Mouse (Mus musculus): ENCODE measurements around the gene G6pc.
A peak's percentile ranks its signal among the peaks of the same experiment; 100 is the strongest.

Gene G6pc

DNA sequence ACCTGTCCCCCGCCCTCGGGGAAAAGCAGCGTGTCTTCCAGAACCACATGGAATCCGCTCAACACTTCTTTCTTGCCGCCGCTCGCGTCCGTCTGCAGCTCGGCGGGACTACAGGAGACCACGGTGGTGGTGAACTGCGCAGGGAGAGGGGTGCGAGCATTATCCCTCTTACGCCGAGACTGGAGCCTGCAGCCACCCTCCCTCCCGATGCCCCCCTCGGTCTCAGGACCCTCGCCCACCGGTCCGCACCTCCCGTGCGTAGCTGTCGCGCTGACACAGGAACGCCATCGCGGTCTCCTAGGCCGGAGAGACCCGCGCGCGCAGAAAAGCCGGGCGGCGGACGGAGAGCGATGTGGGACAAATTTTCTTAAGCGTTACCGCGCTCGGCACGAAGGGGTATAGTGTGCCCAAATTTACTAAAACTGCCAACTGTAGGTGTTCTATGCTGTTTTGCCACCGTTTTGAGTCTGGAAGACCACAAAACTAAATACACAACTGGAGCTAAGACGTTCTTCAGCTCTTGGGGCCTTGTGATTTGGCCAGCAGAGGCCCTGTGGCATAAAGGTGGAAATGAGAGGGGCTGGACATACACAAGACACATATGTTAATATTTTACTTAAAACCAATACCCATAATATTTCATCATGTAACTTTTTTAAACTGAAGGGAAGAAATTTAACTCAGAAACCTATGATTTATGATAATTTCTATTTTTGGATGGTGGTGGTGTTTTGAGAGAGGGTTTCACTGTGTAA, 49.9 kb downstream of the G6pc start, which contains the start of gene Aarsd1:
Aarsd1 (minus strand) TSS at position 515 of the 755 bp plus-strand sequence.
- Histone ChIP-seq H3K27me3 (ENCODE audit: insufficient read depth, low read length) (no peaks in the 10 kb centered on the region), H3K36me3 (ENCODE audit: insufficient read depth, low read length) (peaks cover 29% of the 10 kb centered on the region), H3K4me1 (replicated peaks; ENCODE audit: low read depth, low read length) (peaks cover 41% of the 10 kb centered on the region), H3K4me3 (replicated peaks; ENCODE audit: low read length) (peak within 1 kb of the TSS; percentile 93), H3K9me3 (ENCODE audit: low read length) (no peaks in the 10 kb centered on the region)
- TF ChIP-seq NANOG (IDR thresholded peaks at IDR 0.05; ENCODE audit: borderline replicate concordance, low read length): no peak
- no peak for TF ChIP-seq POU5F1 (IDR thresholded peaks at IDR 0.05; ENCODE audit: borderline replicate concordance, low read length)
- TF ChIP-seq CTCF (conservative IDR thresholded peaks at IDR 0.05; ENCODE audit: low read length): no peak

DNA sequence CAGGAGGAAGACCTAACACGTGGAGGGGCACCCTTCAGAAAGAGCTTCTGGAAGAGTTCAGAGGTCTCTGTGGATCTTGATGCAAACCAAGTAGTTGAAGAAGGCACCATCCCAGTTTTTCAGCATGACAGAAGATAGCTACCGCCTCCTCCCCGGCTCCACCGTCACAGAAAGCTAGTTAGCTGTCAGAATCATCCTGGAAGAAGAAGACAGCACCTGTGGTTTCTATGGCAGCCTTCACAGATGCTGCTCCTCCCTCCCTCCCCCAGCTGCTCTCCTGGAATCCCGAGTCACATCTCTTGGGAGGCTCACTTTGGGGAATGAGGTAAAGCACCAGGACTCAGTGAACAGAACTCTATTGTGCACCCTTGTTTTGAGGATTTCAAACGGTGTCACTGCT, 51.6 kb downstream of the G6pc start:
- Histone ChIP-seq H3K36me3 (ENCODE audit: insufficient read depth, low read length) (peaks cover 12% of the 10 kb centered on the region), H3K4me3 (replicated peaks; ENCODE audit: low read length) (no peak overlapping the region), H3K4me1 (replicated peaks; ENCODE audit: low read depth, low read length) (peaks cover 48% of the 10 kb centered on the region), H3K9me3 (ENCODE audit: low read length) (no peaks in the 10 kb centered on the region), H3K27me3 (ENCODE audit: insufficient read depth, low read length) (no peaks in the 10 kb centered on the region)
- TF ChIP-seq CTCF (conservative IDR thresholded peaks at IDR 0.05; ENCODE audit: low read length) (no peak), POU5F1 (IDR thresholded peaks at IDR 0.05; ENCODE audit: borderline replicate concordance, low read length) (no peak), NANOG (IDR thresholded peaks at IDR 0.05; ENCODE audit: borderline replicate concordance, low read length) (no peak)

DNA sequence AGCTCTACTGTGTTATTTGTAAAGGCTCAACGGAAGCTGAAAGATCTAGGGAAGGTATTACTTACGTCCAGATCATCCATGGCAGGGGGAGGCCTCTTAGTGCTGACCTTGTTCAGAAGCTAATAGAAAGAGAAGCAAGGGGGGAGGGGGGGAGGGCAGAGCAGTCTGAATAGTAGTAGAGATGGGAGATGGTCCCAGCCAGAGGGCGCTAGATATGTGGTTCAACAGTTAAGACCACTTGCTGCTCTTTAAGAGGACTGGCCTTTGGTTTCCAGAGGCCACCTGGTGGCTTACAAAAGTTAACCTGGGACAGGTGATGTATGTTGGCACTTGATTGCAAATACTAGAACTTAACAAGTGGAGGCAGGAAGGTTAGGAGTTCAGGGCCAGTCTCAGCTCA, 52.2 kb downstream of the G6pc start:
- TF ChIP-seq NANOG (IDR thresholded peaks at IDR 0.05; ENCODE audit: borderline replicate concordance, low read length) (no peak), CTCF (conservative IDR thresholded peaks at IDR 0.05; ENCODE audit: low read length) (no peak; the same call in 1 of the 2 replicates), POU5F1 (IDR thresholded peaks at IDR 0.05; ENCODE audit: borderline replicate concordance, low read length) (no peak)
- H3K4me1 ChIP-seq (replicated peaks; ENCODE audit: low read depth, low read length): peaks cover 54% of the 10 kb centered on the region
- H3K4me3 ChIP-seq (replicated peaks; ENCODE audit: low read length): no peak overlapping the region
- H3K36me3 ChIP-seq (ENCODE audit: insufficient read depth, low read length): peaks cover 9% of the 10 kb centered on the region; the same call in 1 of the 2 replicates
- H3K9me3 ChIP-seq (ENCODE audit: low read length): no peaks in the 10 kb centered on the region
- H3K27me3 ChIP-seq (ENCODE audit: insufficient read depth, low read length): no peaks in the 10 kb centered on the region

DNA sequence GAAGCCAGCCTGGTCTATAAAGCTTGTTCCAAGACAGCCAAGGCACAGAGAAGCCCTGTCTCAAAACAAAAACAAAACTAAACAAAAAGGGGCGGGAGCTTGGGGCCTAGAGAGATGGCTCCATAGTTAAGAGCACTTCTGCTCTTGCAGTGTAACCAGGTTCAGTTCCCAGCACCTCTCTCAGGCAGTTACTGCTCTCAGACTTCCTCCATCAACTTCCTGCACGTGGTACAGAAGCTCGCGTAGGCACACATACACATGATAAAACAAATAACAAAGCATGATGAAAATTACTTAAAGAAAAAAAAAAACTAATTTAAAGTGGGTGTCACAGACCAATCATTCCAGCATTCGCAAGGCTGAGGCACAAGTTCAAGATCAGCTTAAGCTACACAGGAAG, 52.8 kb downstream of the G6pc start:
- no peaks in the 10 kb centered on the region for H3K9me3 ChIP-seq (ENCODE audit: low read length)
- peaks cover 55% of the 10 kb centered on the region for H3K4me1 ChIP-seq (replicated peaks; ENCODE audit: low read depth, low read length)
- peaks cover 3% of the 10 kb centered on the region; the same call in 1 of the 2 replicates for H3K36me3 ChIP-seq (ENCODE audit: insufficient read depth, low read length)
- H3K4me3 ChIP-seq (replicated peaks; ENCODE audit: low read length): no peak overlapping the region
- TF ChIP-seq POU5F1 (IDR thresholded peaks at IDR 0.05; ENCODE audit: borderline replicate concordance, low read length) (no peak), CTCF (conservative IDR thresholded peaks at IDR 0.05; ENCODE audit: low read length) (no peak)
- H3K27me3 ChIP-seq (ENCODE audit: insufficient read depth, low read length): no peaks in the 10 kb centered on the region

DNA sequence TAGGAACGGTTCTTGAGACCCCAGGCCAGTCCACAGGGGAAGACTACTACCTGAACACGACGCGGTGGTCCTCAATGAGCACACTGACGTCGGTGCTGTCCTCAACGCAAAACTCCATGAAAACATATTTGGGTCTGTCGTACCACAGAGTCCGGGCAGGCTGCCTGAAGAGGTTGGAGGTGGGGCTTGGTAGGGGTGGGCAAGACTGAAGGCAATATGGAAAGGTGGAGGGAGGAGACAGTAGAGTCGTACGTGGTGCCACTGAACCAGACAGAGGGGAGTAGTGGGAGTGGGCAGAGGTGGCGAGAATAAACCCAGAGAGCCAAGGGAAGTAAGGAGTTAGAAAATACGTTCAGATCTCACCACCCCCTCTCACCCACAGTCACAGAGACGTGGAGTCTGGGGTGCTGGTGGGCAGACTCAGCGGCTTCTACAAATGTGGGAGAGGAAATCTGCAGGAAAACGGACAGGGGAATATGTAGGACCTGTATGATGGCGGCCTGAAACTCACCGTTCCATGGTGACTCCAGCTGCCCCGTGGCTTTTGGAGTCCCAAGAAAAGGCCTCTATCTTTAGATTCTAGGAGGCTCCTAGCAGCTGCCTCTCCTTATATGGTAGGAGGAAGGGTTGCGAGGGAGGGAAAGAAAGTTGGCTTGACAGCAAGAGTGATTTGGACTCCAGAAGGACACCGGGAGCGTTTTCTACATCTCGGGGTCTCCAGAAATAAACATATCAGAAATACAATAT, 56.9 kb downstream of the G6pc start, which contains the start of gene Gm27029:
Gm27029 (minus strand) TSS at position 692 of the 747 bp plus-strand sequence.
- peaks cover 41% of the 10 kb centered on the region for H3K4me1 ChIP-seq (replicated peaks; ENCODE audit: low read depth, low read length)
- TF ChIP-seq CTCF (conservative IDR thresholded peaks at IDR 0.05; ENCODE audit: low read length) (no peak), POU5F1 (IDR thresholded peaks at IDR 0.05; ENCODE audit: borderline replicate concordance, low read length) (no peak), NANOG (IDR thresholded peaks at IDR 0.05; ENCODE audit: borderline replicate concordance, low read length) (no peak)
- H3K36me3 ChIP-seq (ENCODE audit: insufficient read depth, low read length): peaks cover 8% of the 10 kb centered on the region
- H3K27me3 ChIP-seq (ENCODE audit: insufficient read depth, low read length): peaks cover 6% of the 10 kb centered on the region; the same call in 1 of the 2 replicates
- no peaks in the 10 kb centered on the region for H3K9me3 ChIP-seq (ENCODE audit: low read length)
- peak within 1 kb of the TSS; percentile 99 for H3K4me3 ChIP-seq (replicated peaks; ENCODE audit: low read length)

DNA sequence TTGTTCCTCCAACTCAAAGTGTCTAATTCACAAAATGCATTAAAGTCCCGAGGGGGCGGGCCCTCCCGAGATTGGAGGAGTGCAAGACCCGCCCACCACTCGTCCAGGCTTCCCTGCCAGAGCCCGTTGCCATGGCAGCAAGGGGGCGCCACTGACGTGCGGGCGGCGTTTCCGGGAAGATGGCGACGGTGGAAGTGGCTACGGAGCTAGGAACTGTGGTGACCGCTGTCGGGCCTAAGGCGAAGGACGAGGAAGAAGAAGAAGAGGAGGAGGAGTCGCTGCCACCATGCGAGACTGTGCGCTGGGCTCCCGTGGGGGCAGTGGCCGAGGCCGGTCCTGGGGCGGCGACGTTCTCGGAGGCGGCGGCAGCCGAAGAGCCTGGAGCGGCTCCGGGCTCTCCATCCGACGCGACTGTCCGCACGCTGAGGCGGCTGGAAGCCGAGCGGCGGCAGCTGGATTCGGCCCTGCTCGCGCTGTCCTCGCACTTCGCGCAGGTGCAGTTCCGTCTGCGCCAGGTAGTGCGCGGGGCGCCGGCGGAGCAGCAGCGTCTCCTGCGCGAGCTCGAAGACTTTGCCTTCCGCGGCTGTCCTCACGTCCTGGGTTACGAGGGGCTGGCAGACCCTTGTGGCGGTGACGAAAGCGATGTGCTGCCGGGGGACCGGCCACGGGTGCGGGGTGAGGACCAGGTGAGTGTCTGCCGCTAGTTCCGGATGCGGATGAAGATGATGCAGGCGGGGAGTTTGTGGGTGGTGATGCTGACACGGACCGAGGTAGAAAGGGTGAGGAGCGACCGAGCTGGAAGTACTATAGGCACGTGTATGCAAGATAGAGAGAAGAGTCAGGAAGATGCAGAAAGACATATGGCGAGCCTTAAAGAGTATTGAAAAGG, 57.8 kb downstream of the G6pc start, which contains the start of the genes Rundc1 and Ptges3l:
Rundc1 (plus strand) TSS at position 161 of the 889 bp plus-strand sequence.
Ptges3l (minus strand) TSS at position 409 of the 889 bp plus-strand sequence.
- TF ChIP-seq POU5F1 (IDR thresholded peaks at IDR 0.05; ENCODE audit: borderline replicate concordance, low read length) (no peak), CTCF (conservative IDR thresholded peaks at IDR 0.05; ENCODE audit: low read length) (no peak), NANOG (IDR thresholded peaks at IDR 0.05; ENCODE audit: borderline replicate concordance, low read length) (no peak)
- Histone ChIP-seq H3K9me3 (ENCODE audit: low read length) (no peaks in the 10 kb centered on the region), H3K27me3 (ENCODE audit: insufficient read depth, low read length) (peaks cover 6% of the 10 kb centered on the region; the same call in 1 of the 2 replicates), H3K4me3 (replicated peaks; ENCODE audit: low read length) (peak within 1 kb of the TSS; percentile 99), H3K4me1 (replicated peaks; ENCODE audit: low read depth, low read length) (peaks cover 33% of the 10 kb centered on the region), H3K36me3 (ENCODE audit: insufficient read depth, low read length) (peaks cover 17% of the 10 kb centered on the region)

DNA sequence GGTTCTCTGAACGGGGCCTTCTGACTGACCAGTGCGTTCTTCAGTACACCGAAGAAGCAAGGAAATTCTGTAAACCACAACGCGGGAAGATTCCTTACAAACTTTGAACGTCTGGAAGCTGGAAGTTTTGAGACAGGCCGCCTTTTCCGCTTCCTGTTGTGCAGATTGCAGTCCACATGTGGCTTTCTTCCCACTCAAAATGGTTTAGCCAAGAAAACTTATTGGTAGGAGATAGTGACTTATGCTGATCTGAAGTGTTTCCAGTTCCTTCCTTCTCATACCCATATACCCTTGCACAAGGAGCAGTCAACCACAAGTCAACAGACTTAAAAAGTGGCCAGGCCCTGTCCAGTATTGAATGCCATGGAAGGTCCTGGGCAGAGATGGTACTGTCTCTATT, 58.8 kb downstream of the G6pc start:
- TF ChIP-seq CTCF (conservative IDR thresholded peaks at IDR 0.05; ENCODE audit: low read length): no peak
- no peak for TF ChIP-seq POU5F1 (IDR thresholded peaks at IDR 0.05; ENCODE audit: borderline replicate concordance, low read length)
- TF ChIP-seq NANOG (IDR thresholded peaks at IDR 0.05; ENCODE audit: borderline replicate concordance, low read length): no peak
- H3K27me3 ChIP-seq (ENCODE audit: insufficient read depth, low read length): peaks cover 6% of the 10 kb centered on the region; the same call in 1 of the 2 replicates
- peaks cover 27% of the 10 kb centered on the region for H3K36me3 ChIP-seq (ENCODE audit: insufficient read depth, low read length)
- H3K9me3 ChIP-seq (ENCODE audit: low read length): no peaks in the 10 kb centered on the region
- peak overlapping the region; percentile 99 for H3K4me3 ChIP-seq (replicated peaks; ENCODE audit: low read length)
- peaks cover 37% of the 10 kb centered on the region for H3K4me1 ChIP-seq (replicated peaks; ENCODE audit: low read depth, low read length)
